Comparison of ENCODE assay signal across 27 mouse cellular contexts in the genomic region with DNA sequence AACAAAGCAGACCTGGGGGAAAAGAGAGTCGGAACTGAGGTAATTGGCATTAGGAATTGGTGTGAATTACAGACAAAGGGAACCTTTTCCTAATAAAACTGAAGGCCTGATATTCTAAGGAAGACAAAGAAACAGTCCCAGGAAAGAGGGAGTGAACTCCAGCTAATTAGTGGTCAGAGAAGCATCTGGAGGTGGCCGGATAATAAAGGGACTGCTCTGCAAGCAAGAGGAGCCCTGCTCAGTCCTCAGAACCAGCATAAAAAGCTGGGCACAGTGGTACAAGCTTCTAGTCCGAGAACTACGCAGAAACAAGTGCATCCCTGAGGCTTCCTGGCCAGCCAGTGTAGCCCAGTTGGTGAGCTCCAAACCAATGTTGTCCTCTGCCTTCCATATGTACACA.
DNase-seq lines count a peak whose midpoint lies in the region; ATAC-seq and TF ChIP-seq lines count a peak whose summit lies in the region.
"Had no signal": no experiment of that assay in that cellular context is flagged by ENCODE, and none has a peak within 500 bp of the region (broad histone marks: within the 10 kb centered on the region; RNA-seq: fewer than 3 reads in every experiment).

No protein-coding gene starts in this region.

- ATAC-seq in forebrain, embryonic 12.5 days (ENCODE audit: low FRiP score) = peak; percentile 55; the same call in 1 of the 2 replicates
- no peak for ATAC-seq in forebrain, postnatal 0 days
- peak; percentile 30; the same call in 1 of the 2 replicates for ATAC-seq in midbrain, embryonic 12.5 days (ENCODE audit: low FRiP score, low read depth)
- ATAC-seq in midbrain, embryonic 16.5 days = no peak
- peak; percentile 36; the same call in 1 of the 2 replicates for ATAC-seq in forebrain, embryonic 13.5 days
- ATAC-seq: CD4-positive, CD25-positive, alpha-beta regulatory T cell, adult 4 months; intestine, postnatal 0 days had no signal

- H3K27ac ChIP-seq in forebrain, embryonic 12.5 days = 0 out of 2 replicates have a peak overlapping the region, but pooled peaks have one; percentile 59
- no peak overlapping the region for H3K27ac ChIP-seq in forebrain, postnatal 0 days (ENCODE audit: low read depth, low read length)
- peak overlapping the region; percentile 25; the same call in 1 of the 2 replicates for H3K27ac ChIP-seq in midbrain, embryonic 12.5 days (replicated peaks)
- H3K27ac ChIP-seq in midbrain, embryonic 16.5 days (ENCODE audit: low read length) = no peak overlapping the region
- H3K27ac ChIP-seq in forebrain, embryonic 13.5 days = no peak overlapping the region
- H3K27ac ChIP-seq: embryonic facial prominence, embryonic 12.5 days; heart, embryonic 13.5 days; hindbrain, embryonic 12.5 days; left cerebral cortex, adult 2 months; limb, embryonic 13.5 days; lung, embryonic 15.5 days had no signal

- H3K36me3 ChIP-seq in forebrain, embryonic 12.5 days (replicated peaks) = no peaks in the 10 kb centered on the region
- no peaks in the 10 kb centered on the region for H3K36me3 ChIP-seq in forebrain, postnatal 0 days (ENCODE audit: insufficient read depth)
- no peaks in the 10 kb centered on the region for H3K36me3 ChIP-seq in midbrain, embryonic 12.5 days
- no peaks in the 10 kb centered on the region for H3K36me3 ChIP-seq in midbrain, embryonic 16.5 days (ENCODE audit: control insufficient read depth, insufficient read depth, low read length)
- no peaks in the 10 kb centered on the region for H3K36me3 ChIP-seq in forebrain, embryonic 13.5 days (ENCODE audit: poor library complexity, severe bottlenecking)
- H3K36me3 ChIP-seq: embryonic facial prominence, embryonic 12.5 days; heart, embryonic 13.5 days; hindbrain, embryonic 12.5 days; limb, embryonic 13.5 days; lung, embryonic 15.5 days had no signal

- H3K27me3 ChIP-seq in forebrain, embryonic 12.5 days = 0 out of 2 replicates have a peak, but pooled peaks cover 3% of the 10 kb centered on the region
- no peaks in the 10 kb centered on the region for H3K27me3 ChIP-seq in forebrain, postnatal 0 days (ENCODE audit: insufficient read depth, low read length)
- H3K27me3 ChIP-seq in midbrain, embryonic 12.5 days = no peaks in the 10 kb centered on the region
- no peaks in the 10 kb centered on the region for H3K27me3 ChIP-seq in midbrain, embryonic 16.5 days (ENCODE audit: control insufficient read depth, insufficient read depth, low read depth, low read length)
- no peaks in the 10 kb centered on the region for H3K27me3 ChIP-seq in forebrain, embryonic 13.5 days
- H3K27me3 ChIP-seq: embryonic facial prominence, embryonic 12.5 days; heart, embryonic 13.5 days; hindbrain, embryonic 12.5 days; limb, embryonic 13.5 days; lung, embryonic 15.5 days had no signal

- intact Hi-C loops in heart, postnatal 25 days (cut with DNase I) = no loop called here

- H3K4me2 ChIP-seq in forebrain, embryonic 12.5 days = no peak overlapping the region
- no peak overlapping the region for H3K4me2 ChIP-seq in forebrain, postnatal 0 days (ENCODE audit: low read depth)
- H3K4me2 ChIP-seq in midbrain, embryonic 12.5 days (replicated peaks) = no peak overlapping the region
- no peak overlapping the region for H3K4me2 ChIP-seq in midbrain, embryonic 16.5 days (ENCODE audit: low read length)
- H3K4me2 ChIP-seq in forebrain, embryonic 13.5 days = no peak overlapping the region
- H3K4me2 ChIP-seq: embryonic facial prominence, embryonic 12.5 days; heart, embryonic 13.5 days; hindbrain, embryonic 12.5 days; limb, embryonic 13.5 days; liver, embryonic 11.5 days; lung, embryonic 15.5 days had no signal

- WGBS in forebrain, embryonic 12.5 days = 7% methylated on average over 4 of the region's 4 CpGs
- WGBS in forebrain, postnatal 0 days = 16% methylated on average over 4 of the region's 4 CpGs
- WGBS in midbrain, embryonic 12.5 days = 40% methylated on average over 4 of the region's 4 CpGs
- 23% methylated on average over 4 of the region's 4 CpGs for WGBS in midbrain, embryonic 16.5 days
- WGBS in forebrain, embryonic 13.5 days = under 1% methylated on average over 4 of the region's 4 CpGs

- H3K9ac ChIP-seq in forebrain, embryonic 12.5 days = no peak overlapping the region
- no peak overlapping the region for H3K9ac ChIP-seq in forebrain, postnatal 0 days
- H3K9ac ChIP-seq in midbrain, embryonic 12.5 days (replicated peaks) = no peak overlapping the region
- H3K9ac ChIP-seq in midbrain, embryonic 16.5 days (ENCODE audit: low read depth, low read length) = no peak overlapping the region
- H3K9ac ChIP-seq in forebrain, embryonic 13.5 days = no peak overlapping the region
- H3K9ac ChIP-seq: embryonic facial prominence, embryonic 12.5 days; heart, embryonic 13.5 days; hindbrain, embryonic 12.5 days; limb, embryonic 13.5 days; lung, embryonic 15.5 days had no signal

- H3K4me1 ChIP-seq in forebrain, embryonic 12.5 days = peaks cover 6% of the 10 kb centered on the region
- no peaks in the 10 kb centered on the region for H3K4me1 ChIP-seq in forebrain, postnatal 0 days (ENCODE audit: insufficient read depth)
- H3K4me1 ChIP-seq in midbrain, embryonic 12.5 days = peaks cover 3% of the 10 kb centered on the region; the same call in 1 of the 2 replicates
- H3K4me1 ChIP-seq in midbrain, embryonic 16.5 days (ENCODE audit: control insufficient read depth, insufficient read depth, low read length) = no peaks in the 10 kb centered on the region
- peaks cover 5% of the 10 kb centered on the region for H3K4me1 ChIP-seq in forebrain, embryonic 13.5 days
- H3K4me1 ChIP-seq: embryonic facial prominence, embryonic 12.5 days; heart, embryonic 13.5 days; hindbrain, embryonic 12.5 days; lung, embryonic 15.5 days had no signal

- no peak for TF ChIP-seq CTCF in forebrain, postnatal 0 days (IDR thresholded peaks at IDR 0.05; ENCODE audit: low read depth)

- H3K9me3 ChIP-seq in forebrain, embryonic 12.5 days = no peaks in the 10 kb centered on the region
- no peaks in the 10 kb centered on the region for H3K9me3 ChIP-seq in forebrain, postnatal 0 days (ENCODE audit: low read length)
- H3K9me3 ChIP-seq in midbrain, embryonic 12.5 days = no peaks in the 10 kb centered on the region
- H3K9me3 ChIP-seq in midbrain, embryonic 16.5 days (replicated peaks; ENCODE audit: control insufficient read depth, low read length, poor library complexity, severe bottlenecking) = no peaks in the 10 kb centered on the region
- no peaks in the 10 kb centered on the region for H3K9me3 ChIP-seq in forebrain, embryonic 13.5 days (replicated peaks)
- H3K9me3 ChIP-seq: embryonic facial prominence, embryonic 12.5 days; heart, embryonic 13.5 days; hindbrain, embryonic 12.5 days; limb, embryonic 13.5 days; lung, embryonic 15.5 days had no signal

- H3K4me3 ChIP-seq in forebrain, embryonic 12.5 days (replicated peaks) = no peak overlapping the region
- H3K4me3 ChIP-seq in forebrain, postnatal 0 days (ENCODE audit: low read depth, low read length) = no peak overlapping the region
- H3K4me3 ChIP-seq in midbrain, embryonic 12.5 days = no peak overlapping the region
- H3K4me3 ChIP-seq in midbrain, embryonic 16.5 days (ENCODE audit: low read depth, low read length) = no peak overlapping the region
- no peak overlapping the region for H3K4me3 ChIP-seq in forebrain, embryonic 13.5 days
- H3K4me3 ChIP-seq: embryonic facial prominence, embryonic 12.5 days; heart, embryonic 13.5 days; hindbrain, embryonic 12.5 days; left cerebral cortex, adult 2 months; limb, embryonic 13.5 days; lung, embryonic 15.5 days had no signal

- no peak for DNase-seq in forebrain, postnatal 0 days
- no peak for DNase-seq in frontal cortex, postnatal 25 days (ENCODE audit: low spot score in 2 of 2)
- no peak for DNase-seq in heart, postnatal 25 days (ENCODE audit: low spot score)
- DNase-seq: adrenal gland, postnatal 14 days; cerebellum, adult 11-12 months; cerebellum, adult 9-11 months; gastrocnemius, postnatal 10 days; heart, postnatal 10 days; kidney, adult 9 months; kidney, postnatal 14 days; layer of hippocampus, adult 9-11 months; retina, postnatal 1 day; right cerebral cortex, postnatal 14 days; thymus, postnatal 4 days had no signal

Comparison
In these comparisons a context has a peak if more than half of its experiments do, and no peak if none do; other contexts are left out.
1. ATAC-seq: peak in forebrain, embryonic 12.5 days (single experiment), midbrain, embryonic 12.5 days (single experiment) and forebrain, embryonic 13.5 days (single experiment); none in forebrain, postnatal 0 days (single experiment) and midbrain, embryonic 16.5 days (single experiment).
2. H3K27ac ChIP-seq: peak in forebrain, embryonic 12.5 days (single experiment) and midbrain, embryonic 12.5 days (single experiment); none in forebrain, postnatal 0 days (single experiment), midbrain, embryonic 16.5 days (single experiment) and forebrain, embryonic 13.5 days (single experiment).